Mouse (Mus musculus) neural tube, embryonic 11.5 days (tissue): ENCODE data around the gene Rdm1. TPM values are rescaled to one million over a fixed set of nuclear protein-coding genes. Genes with fewer than 3 reads are reported as not detected.
"Not testable (repeated sequence)": the region's sequence is repeated elsewhere in the genome, so short reads cannot be mapped to it uniquely, and the experiment has no call there.

Experiments used
- ATAC-seq: fragments of 200-750 bp; cut with Nextera tagmentation; 2 replicates; pipeline ENCODE4 v1.8.0; 2017; ENCODE audit warnings: moderate number of reproducible peaks, mild to moderate bottlenecking, moderate TSS enrichment, moderate library complexity; ENCODE audit not compliant: insufficient read depth, low FRiP score, low TSS enrichment
- DNase-seq: peaks from one replicate; pipeline ENCODE4 v3.0.0-alpha.2; 2015; ENCODE audit warnings: low spot score
- H3K27ac ChIP-seq: fragments of 300-500 bp; sonication (generic); 2 replicates; pipeline ENCODE4 v1.5.1; 2014; ENCODE audit warnings: low read depth, mild to moderate bottlenecking, low read length
- H3K27me3 ChIP-seq: fragments of 300-500 bp; sonication (generic); 2 replicates; pipeline ENCODE4 v1.6.1; 2014; ENCODE audit warnings: mild to moderate bottlenecking, low read length, mixed read lengths; ENCODE audit not compliant: control insufficient read depth, insufficient read depth
- H3K36me3 ChIP-seq: fragments of 300-500 bp; sonication (generic); 2 replicates; pipeline ENCODE4 v1.6.1; 2014; ENCODE audit warnings: mild to moderate bottlenecking, low read length, moderate library complexity, mixed read lengths; ENCODE audit not compliant: control insufficient read depth, insufficient read depth
- H3K4me1 ChIP-seq: fragments of 300-500 bp; sonication (generic); 2 replicates; pipeline ENCODE4 v1.6.1; 2014; ENCODE audit warnings: low read length, mixed read lengths; ENCODE audit not compliant: control insufficient read depth, insufficient read depth
- H3K4me2 ChIP-seq: fragments of 300-500 bp; sonication (generic); 2 replicates; pipeline ENCODE4 v1.6.1; 2014; ENCODE audit warnings: low read depth, mild to moderate bottlenecking, moderate library complexity
- H3K4me3 ChIP-seq: fragments of 300-500 bp; sonication (generic); 2 replicates; pipeline ENCODE4 v1.5.1; 2014; ENCODE audit warnings: low read depth, low read length
- H3K9ac ChIP-seq: fragments of 300-500 bp; sonication (generic); 2 replicates; pipeline ENCODE4 v1.6.1; 2014; ENCODE audit warnings: mild to moderate bottlenecking, low read length
- H3K9me3 ChIP-seq: fragments of 300-500 bp; sonication (generic); 2 replicates; pipeline ENCODE4 v1.6.1; 2016; ENCODE audit warnings: low read length; ENCODE audit not compliant: control insufficient read depth
- WGBS: fragments of 180-500 bp; shearing (Covaris S2); extraction: QIAGEN DNeasy Blood & Tissue Kit; methylation state at CpG from one replicate; pipeline ENCODE4 v1.1.7; 2014; 5-methylcytosine and 5-hydroxymethylcytosine counted together
- polyA plus RNA-seq: library from polyadenylated mRNA; unstranded; fragments of >200 nt; fragmentation: Nextera tagmentation; extraction: Ambion mirVana; gene quantifications from 2 replicates; pipeline ENCODE4 v1.2.1, GENCODE M21; 2014

The Rdm1 gene
- polyA plus RNA-seq, 1 experiment from 2014 or later, result 24.1 TPM

GRCm38 (mm10) chr11:101613596-101613995 is 13.4 kb upstream of the Rdm1 start:
- no peaks in the 10 kb centered on the region for H3K9me3 ChIP-seq
- no peak overlapping the region for H3K9ac ChIP-seq
- H3K36me3 ChIP-seq, result no peaks in the 10 kb centered on the region
- H3K4me2 ChIP-seq, result no peak overlapping the region
- DNase-seq (no peak), ATAC-seq (no peak)
- H3K27ac ChIP-seq, result no peak overlapping the region
- no peak overlapping the region for H3K4me3 ChIP-seq
- H3K27me3 ChIP-seq, result no peaks in the 10 kb centered on the region
- H3K4me1 ChIP-seq, result peaks cover 13% of the 10 kb centered on the region
- 76% methylated on average over 6 of the region's 6 CpGs for WGBS

- H3K9me3 ChIP-seq, result no peaks in the 10 kb centered on the region
- ATAC-seq (no peak), DNase-seq (no peak)
- no peak overlapping the region for H3K27ac ChIP-seq
- H3K4me3 ChIP-seq, result no peak overlapping the region
- H3K27me3 ChIP-seq, result no peaks in the 10 kb centered on the region
- 78% methylated on average over 4 of the region's 4 CpGs for WGBS
- H3K9ac ChIP-seq, result no peak overlapping the region
- H3K4me1 ChIP-seq, result peaks cover 13% of the 10 kb centered on the region
- no peaks in the 10 kb centered on the region for H3K36me3 ChIP-seq
- H3K4me2 ChIP-seq, result no peak overlapping the region
Observed at GRCm38 (mm10) chr11:101614116-101614515, 12.9 kb upstream of the Rdm1 start.

GRCm38 (mm10) chr11:101615380-101615779 is 11.6 kb upstream of the Rdm1 start:
- H3K4me3 ChIP-seq, result no peak overlapping the region
- no peak for ATAC-seq
- H3K27ac ChIP-seq, result no peak overlapping the region
- no peaks in the 10 kb centered on the region for H3K9me3 ChIP-seq
- WGBS, result 82% methylated on average over 6 of the region's 6 CpGs
- DNase-seq, result no peak
- no peak overlapping the region for H3K4me2 ChIP-seq
- H3K36me3 ChIP-seq, result no peaks in the 10 kb centered on the region
- peaks cover 13% of the 10 kb centered on the region for H3K4me1 ChIP-seq
- H3K9ac ChIP-seq, result no peak overlapping the region
- H3K27me3 ChIP-seq, result no peaks in the 10 kb centered on the region

GRCm38 (mm10) chr11:101616104-101616503 is 10.9 kb upstream of the Rdm1 start:
- peaks cover 13% of the 10 kb centered on the region for H3K4me1 ChIP-seq
- ATAC-seq (no peak), DNase-seq (no peak)
- no peak overlapping the region for H3K27ac ChIP-seq
- H3K4me2 ChIP-seq, result no peak overlapping the region
- H3K9me3 ChIP-seq, result no peaks in the 10 kb centered on the region
- H3K27me3 ChIP-seq, result no peaks in the 10 kb centered on the region
- no peaks in the 10 kb centered on the region for H3K36me3 ChIP-seq
- no peak overlapping the region for H3K9ac ChIP-seq
- WGBS, result 89% methylated on average over 8 of the region's 8 CpGs
- no peak overlapping the region for H3K4me3 ChIP-seq

GRCm38 (mm10) chr11:101616948-101617767 is 9.8 kb upstream of the Rdm1 start:
- 23% methylated on average over 18 of the region's 18 CpGs for WGBS
- peaks cover 13% of the 10 kb centered on the region for H3K4me1 ChIP-seq

GRCm38 (mm10) chr11:101617849-101618248 is 9.1 kb upstream of the Rdm1 start:
- H3K27ac ChIP-seq, result peak overlapping the region; percentile 27; the same call in 1 of the 2 replicates
- DNase-seq (peak; percentile 85), ATAC-seq (no peak; the same call in 1 of the 2 replicates)
- H3K9me3 ChIP-seq, result no peaks in the 10 kb centered on the region
- peak overlapping the region; percentile 26; the same call in 1 of the 2 replicates for H3K9ac ChIP-seq
- H3K4me2 ChIP-seq, result peak overlapping the region; percentile 32
- H3K36me3 ChIP-seq, result no peaks in the 10 kb centered on the region
- H3K27me3 ChIP-seq, result no peaks in the 10 kb centered on the region
- H3K4me1 ChIP-seq, result peaks cover 13% of the 10 kb centered on the region
- no peak overlapping the region for H3K4me3 ChIP-seq
- 6% methylated on average over 8 of the region's 8 CpGs for WGBS

More at GRCm38 (mm10) chr11:101616948-101617767, 9.8 kb upstream of the Rdm1 start:
- Histone ChIP-seq H3K9me3 (no peaks in the 10 kb centered on the region), H3K4me2 (peak overlapping the region; percentile 32), H3K36me3 (no peaks in the 10 kb centered on the region), H3K27me3 (no peaks in the 10 kb centered on the region), H3K9ac (no peak overlapping the region; the same call in 1 of the 2 replicates), H3K4me3 (no peak overlapping the region), H3K27ac (no peak overlapping the region)
- ATAC-seq (no peak), DNase-seq (no peak)

- DNase-seq (no peak), ATAC-seq (no peak)
- H3K36me3 ChIP-seq, result no peaks in the 10 kb centered on the region
- H3K4me1 ChIP-seq, result peaks cover 13% of the 10 kb centered on the region
- no peak overlapping the region for H3K27ac ChIP-seq
- H3K4me3 ChIP-seq, result no peak overlapping the region
- H3K4me2 ChIP-seq, result peak overlapping the region; percentile 32; the same call in 1 of the 2 replicates
- H3K9me3 ChIP-seq, result no peaks in the 10 kb centered on the region
- no peak overlapping the region; the same call in 1 of the 2 replicates for H3K9ac ChIP-seq
- WGBS, result 83% methylated on average over 3 of the region's 3 CpGs
- no peaks in the 10 kb centered on the region for H3K27me3 ChIP-seq
Observed at GRCm38 (mm10) chr11:101618596-101618995, 8.4 kb upstream of the Rdm1 start.

- not testable (repeated sequence) for H3K9me3 ChIP-seq, ATAC-seq, DNase-seq, H3K4me3 ChIP-seq, H3K27ac ChIP-seq, H3K9ac ChIP-seq, H3K27me3 ChIP-seq, H3K4me2 ChIP-seq, H3K36me3 ChIP-seq
- peaks cover 13% of the 10 kb centered on the region for H3K4me1 ChIP-seq
- WGBS, result 88% methylated on average over 11 of the region's 11 CpGs
Observed at GRCm38 (mm10) chr11:101620022-101620655, 6.9 kb upstream of the Rdm1 start.
